Mouse (Mus musculus): ENCODE measurements around the gene Cd47. TPM values are rescaled to one million over a fixed set of nuclear protein-coding genes. Genes with fewer than 3 reads are reported as not detected.

The Cd47 gene
- polyA plus RNA-seq, 1 experiment from 2014 or later = 46.2 TPM

DNA sequence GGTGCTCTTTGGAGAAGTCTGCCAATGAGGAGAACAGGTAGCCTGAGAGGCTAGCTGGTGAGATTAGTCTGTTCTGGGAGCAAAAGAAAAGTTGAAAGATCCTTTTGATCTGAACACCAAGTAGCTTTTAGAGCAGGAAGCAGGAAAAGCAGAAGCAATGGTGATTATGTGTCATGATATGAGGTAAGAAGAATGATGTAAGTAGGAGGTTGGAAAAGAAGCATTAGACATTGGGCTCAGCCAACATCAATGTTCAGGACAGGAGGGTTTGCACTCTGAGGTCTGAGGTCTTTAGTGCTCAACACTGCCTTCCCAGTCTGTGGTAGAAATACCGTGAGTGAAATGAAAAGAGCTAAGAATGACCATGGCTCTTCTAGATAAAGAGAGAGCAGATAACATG, 143.4 kb downstream of the Cd47 start:
- no peaks in the 10 kb centered on the region for H3K4me1 ChIP-seq
- no peak overlapping the region for H3K9ac ChIP-seq
- no peak overlapping the region for H3K4me3 ChIP-seq
- H3K27ac ChIP-seq (replicated peaks) = no peak overlapping the region
- no peak overlapping the region for H3K4me2 ChIP-seq
- WGBS = 42% methylated on average over 1 of the region's 1 CpGs
- no peaks in the 10 kb centered on the region for H3K9me3 ChIP-seq
- H3K36me3 ChIP-seq = no peaks in the 10 kb centered on the region
- ATAC-seq (ENCODE audit: extremely low read depth, insufficient number of reproducible peaks, low FRiP score, low TSS enrichment) = no peak
- no peaks in the 10 kb centered on the region for H3K27me3 ChIP-seq (replicated peaks)

DNA sequence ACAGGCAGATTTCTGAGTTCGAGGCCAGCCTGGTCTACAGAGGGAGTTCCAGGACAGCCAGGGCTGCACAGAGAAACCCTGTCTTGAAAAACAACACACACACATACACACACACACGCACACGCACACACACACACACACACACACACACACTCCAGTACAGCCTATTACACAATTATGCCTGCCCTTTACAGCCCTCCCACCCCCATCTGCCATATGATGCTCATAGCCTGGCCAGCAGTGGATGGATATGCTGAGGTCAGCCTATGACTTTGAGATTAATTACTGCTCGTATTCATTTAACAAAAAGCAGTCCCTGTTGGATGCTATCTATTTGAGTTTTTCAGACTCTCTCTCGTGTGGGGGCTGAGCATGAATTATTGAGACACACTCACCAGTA, 144.8 kb downstream of the Cd47 start:
- Histone ChIP-seq H3K27ac (replicated peaks) (no peak overlapping the region), H3K4me2 (no peak overlapping the region), H3K4me1 (no peaks in the 10 kb centered on the region), H3K9ac (no peak overlapping the region), H3K27me3 (replicated peaks) (no peaks in the 10 kb centered on the region), H3K9me3 (no peaks in the 10 kb centered on the region), H3K4me3 (no peak overlapping the region), H3K36me3 (no peaks in the 10 kb centered on the region)
- ATAC-seq (ENCODE audit: extremely low read depth, insufficient number of reproducible peaks, low FRiP score, low TSS enrichment) = no peak
- WGBS = 72% methylated on average over 5 of the region's 5 CpGs

DNA sequence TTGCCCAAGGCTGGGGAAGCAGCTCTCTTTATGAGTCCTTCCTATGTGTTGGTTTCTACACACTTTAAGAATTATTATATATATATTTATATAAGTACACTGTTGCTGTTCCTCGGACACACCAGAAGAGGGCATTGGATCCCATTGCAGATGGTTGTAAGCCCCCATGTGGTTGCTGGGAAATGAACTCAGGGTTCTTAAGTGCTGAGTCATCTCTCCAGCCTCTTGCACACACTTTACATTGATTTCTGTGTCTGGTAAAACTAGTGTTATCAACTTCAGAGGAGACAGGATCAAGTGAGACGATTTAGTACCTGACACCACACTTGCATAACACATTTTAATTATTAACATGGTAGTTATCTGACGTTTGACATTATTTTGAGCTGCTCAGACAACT, 146.7 kb downstream of the Cd47 start:
- Histone ChIP-seq H3K4me1 (peaks cover 8% of the 10 kb centered on the region), H3K27ac (replicated peaks) (no peak overlapping the region), H3K4me2 (no peak overlapping the region), H3K9me3 (no peaks in the 10 kb centered on the region; the same call in 1 of the 2 replicates), H3K27me3 (replicated peaks) (no peaks in the 10 kb centered on the region), H3K9ac (no peak overlapping the region), H3K36me3 (no peaks in the 10 kb centered on the region), H3K4me3 (no peak overlapping the region)
- WGBS = 75% methylated on average over 3 of the region's 3 CpGs
- ATAC-seq (ENCODE audit: extremely low read depth, insufficient number of reproducible peaks, low FRiP score, low TSS enrichment) = no peak

DNA sequence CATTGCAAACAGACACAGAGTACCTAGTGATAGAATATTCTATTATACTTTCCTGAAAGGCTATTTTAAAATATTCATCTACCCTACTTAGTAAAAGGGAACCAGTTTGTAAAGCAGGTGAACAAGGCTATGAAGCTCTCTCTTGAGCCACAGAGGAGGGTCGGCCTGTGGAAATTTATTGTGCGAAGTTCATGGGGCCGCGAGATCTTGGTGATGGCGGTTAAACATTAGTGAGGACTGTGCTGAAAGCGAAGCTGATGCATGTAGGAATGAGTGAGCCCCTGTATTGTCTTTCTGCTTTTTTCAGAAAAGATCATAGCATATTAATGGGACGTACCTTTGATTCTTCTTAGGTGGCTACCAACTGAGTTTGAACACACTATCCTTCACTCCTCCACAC, 147.3 kb downstream of the Cd47 start:
- no peak for ATAC-seq (ENCODE audit: extremely low read depth, insufficient number of reproducible peaks, low FRiP score, low TSS enrichment)
- peaks cover 14% of the 10 kb centered on the region for H3K4me1 ChIP-seq
- 88% methylated on average over 7 of the region's 7 CpGs for WGBS

DNA sequence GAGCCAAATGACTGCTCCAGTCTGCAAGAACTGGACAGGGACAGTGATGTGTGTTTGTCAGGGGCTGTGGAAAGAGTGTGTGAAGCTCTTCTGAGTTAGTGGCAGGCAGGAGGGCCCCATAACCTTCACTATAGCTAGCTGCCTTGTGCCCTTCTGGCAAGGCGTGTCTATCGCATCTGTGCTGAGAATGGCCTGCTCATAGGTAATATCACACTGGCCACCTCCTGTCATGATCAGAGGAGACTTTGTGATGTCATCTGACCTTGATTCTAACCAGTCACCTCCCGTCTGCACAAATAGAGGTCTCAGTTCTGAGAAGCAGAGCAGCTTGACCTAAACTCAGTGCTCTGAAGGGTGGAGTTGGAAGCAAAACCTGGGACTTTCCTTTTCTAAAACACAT, 148.0 kb downstream of the Cd47 start:
- ATAC-seq (ENCODE audit: extremely low read depth, insufficient number of reproducible peaks, low FRiP score, low TSS enrichment) = no peak
- Histone ChIP-seq H3K36me3 (no peaks in the 10 kb centered on the region), H3K27me3 (replicated peaks) (no peaks in the 10 kb centered on the region), H3K4me2 (no peak overlapping the region), H3K9ac (no peak overlapping the region), H3K9me3 (no peaks in the 10 kb centered on the region; the same call in 1 of the 2 replicates), H3K4me3 (no peak overlapping the region), H3K4me1 (peaks cover 16% of the 10 kb centered on the region), H3K27ac (replicated peaks) (no peak overlapping the region)
- 70% methylated on average over 3 of the region's 3 CpGs for WGBS

More for the DNA sequence above, 147.3 kb downstream of the Cd47 start:
- Histone ChIP-seq H3K27ac (replicated peaks) (no peak overlapping the region), H3K27me3 (replicated peaks) (no peaks in the 10 kb centered on the region), H3K36me3 (no peaks in the 10 kb centered on the region), H3K9ac (no peak overlapping the region), H3K4me2 (no peak overlapping the region), H3K9me3 (no peaks in the 10 kb centered on the region; the same call in 1 of the 2 replicates), H3K4me3 (no peak overlapping the region)

DNA sequence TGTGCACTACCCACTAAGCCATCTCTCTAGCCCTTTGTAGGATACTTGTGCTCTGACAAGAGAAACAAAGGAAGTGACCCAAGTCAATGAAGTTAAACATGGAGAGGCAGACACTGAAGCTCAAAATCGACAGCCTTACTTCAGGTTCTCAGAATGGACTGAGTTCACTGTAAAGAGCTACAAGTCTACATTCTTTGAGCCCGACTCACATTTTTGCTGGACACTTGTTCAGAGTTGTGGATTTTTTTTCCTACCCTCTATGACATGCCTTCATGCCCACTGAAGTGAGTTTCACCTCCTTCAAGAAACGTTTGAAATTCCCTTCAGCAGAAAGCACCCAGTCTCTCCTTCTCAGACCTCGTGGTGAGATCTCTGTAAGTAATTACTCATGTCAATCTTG, 148.9 kb downstream of the Cd47 start:
- H3K4me1 ChIP-seq = peaks cover 21% of the 10 kb centered on the region
- H3K36me3 ChIP-seq = no peaks in the 10 kb centered on the region
- H3K4me2 ChIP-seq = no peak overlapping the region
- H3K9me3 ChIP-seq = no peaks in the 10 kb centered on the region; the same call in 1 of the 2 replicates
- H3K9ac ChIP-seq = no peak overlapping the region
- no peak overlapping the region for H3K27ac ChIP-seq (replicated peaks)
- no peaks in the 10 kb centered on the region for H3K27me3 ChIP-seq (replicated peaks)
- ATAC-seq (ENCODE audit: extremely low read depth, insufficient number of reproducible peaks, low FRiP score, low TSS enrichment) = no peak
- 54% methylated on average over 4 of the region's 4 CpGs for WGBS
- H3K4me3 ChIP-seq = no peak overlapping the region

DNA sequence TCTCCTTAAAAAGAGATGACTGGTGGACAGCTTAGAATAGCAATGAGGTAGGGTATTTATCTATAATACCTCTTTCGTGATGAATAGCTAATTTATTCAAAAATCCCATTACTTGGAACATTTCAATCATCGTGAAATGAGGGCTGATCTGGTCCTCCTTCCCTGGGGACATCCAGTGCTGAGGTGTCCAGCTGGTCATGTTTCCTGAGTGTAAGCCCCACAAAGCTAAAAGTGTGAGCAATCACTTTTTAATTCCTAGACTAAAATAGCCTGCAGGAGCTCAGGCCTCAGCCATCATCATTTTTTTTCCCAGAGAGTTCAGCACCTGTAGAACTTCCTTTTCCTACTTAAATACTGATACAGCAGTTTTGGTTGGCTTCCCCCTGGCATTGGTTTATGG, 150.0 kb downstream of the Cd47 start:
- Histone ChIP-seq H3K36me3 (no peaks in the 10 kb centered on the region), H3K4me1 (peaks cover 21% of the 10 kb centered on the region)

DNA sequence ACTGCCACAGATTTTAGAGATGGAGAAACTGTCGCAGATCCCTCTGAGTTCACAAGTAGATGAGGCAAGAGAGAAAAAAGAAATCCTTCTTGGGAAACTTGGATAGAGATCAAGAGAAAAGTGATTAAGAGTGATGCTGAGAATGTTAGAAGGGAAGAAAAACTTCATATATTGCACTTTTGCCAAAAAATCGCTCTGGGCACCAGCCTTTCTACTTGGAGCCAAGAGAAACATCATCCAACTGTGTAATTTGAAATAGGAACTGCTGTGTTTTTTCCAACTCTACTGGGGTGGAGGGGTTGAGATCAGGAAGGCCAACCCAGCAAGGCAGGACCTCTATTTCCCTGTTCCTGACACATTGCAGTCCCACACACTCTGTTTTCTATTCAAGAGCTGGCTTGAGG, 151.0 kb downstream of the Cd47 start:
- WGBS = 62% methylated on average over 2 of the region's 2 CpGs
- Histone ChIP-seq H3K27ac (replicated peaks) (peak overlapping the region; percentile 3; the same call in 1 of the 2 replicates), H3K9me3 (no peaks in the 10 kb centered on the region; the same call in 1 of the 2 replicates), H3K27me3 (replicated peaks) (no peaks in the 10 kb centered on the region), H3K9ac (no peak overlapping the region), H3K4me3 (no peak overlapping the region), H3K4me2 (no peak overlapping the region), H3K4me1 (peaks cover 21% of the 10 kb centered on the region), H3K36me3 (no peaks in the 10 kb centered on the region)
- no peak; the same call in 1 of the 2 replicates for ATAC-seq (ENCODE audit: extremely low read depth, insufficient number of reproducible peaks, low FRiP score, low TSS enrichment)

More for the DNA sequence above, 150.0 kb downstream of the Cd47 start:
- Histone ChIP-seq H3K4me2 (no peak overlapping the region), H3K27ac (replicated peaks) (0 out of 2 replicates have a peak overlapping the region, but pooled peaks have one; percentile 3), H3K27me3 (replicated peaks) (no peaks in the 10 kb centered on the region), H3K9ac (no peak overlapping the region), H3K9me3 (no peaks in the 10 kb centered on the region; the same call in 1 of the 2 replicates), H3K4me3 (no peak overlapping the region)
- 70% methylated on average over 2 of the region's 2 CpGs for WGBS
- no peak for ATAC-seq (ENCODE audit: extremely low read depth, insufficient number of reproducible peaks, low FRiP score, low TSS enrichment)

DNA sequence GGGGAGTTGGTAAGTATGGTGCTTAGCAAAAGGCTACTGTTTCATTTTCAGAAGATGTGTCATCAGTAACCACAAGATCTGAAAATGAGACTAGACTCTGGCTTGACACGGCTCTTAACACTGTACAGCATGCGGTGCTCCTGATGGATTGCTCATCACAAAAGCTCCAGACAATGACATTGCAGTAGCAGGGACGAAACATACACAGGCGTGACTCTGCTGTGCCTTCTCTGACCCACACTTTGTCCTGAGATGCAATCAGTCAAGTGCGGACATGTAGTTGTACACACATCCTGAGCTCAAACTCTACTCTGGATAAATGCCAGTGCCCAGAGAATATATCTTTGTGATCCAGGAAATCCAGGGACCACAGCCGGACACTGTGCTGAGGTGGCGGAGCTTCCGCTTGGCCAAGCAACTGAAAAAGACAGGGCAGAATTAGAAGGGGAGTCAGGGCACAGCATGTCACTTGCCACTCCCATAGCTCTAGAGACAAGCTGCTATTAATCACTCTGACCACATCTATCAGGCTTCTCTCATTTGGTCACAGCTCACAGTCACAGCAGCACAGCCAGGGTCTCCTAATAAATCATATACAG, 151.7 kb downstream of the Cd47 start:
- no peaks in the 10 kb centered on the region for H3K27me3 ChIP-seq (replicated peaks)
- 0 out of 2 replicates have a peak overlapping the region, but pooled peaks have one; percentile 7 for H3K4me2 ChIP-seq
- H3K27ac ChIP-seq (replicated peaks) = peak overlapping the region; percentile 56
- 51% methylated on average over 8 of the region's 8 CpGs for WGBS
- no peaks in the 10 kb centered on the region for H3K36me3 ChIP-seq
- ATAC-seq (ENCODE audit: extremely low read depth, insufficient number of reproducible peaks, low FRiP score, low TSS enrichment) = no peak
- no peaks in the 10 kb centered on the region; the same call in 1 of the 2 replicates for H3K9me3 ChIP-seq
- no peak overlapping the region for H3K9ac ChIP-seq
- H3K4me3 ChIP-seq = no peak overlapping the region
- H3K4me1 ChIP-seq = peaks cover 21% of the 10 kb centered on the region

DNA sequence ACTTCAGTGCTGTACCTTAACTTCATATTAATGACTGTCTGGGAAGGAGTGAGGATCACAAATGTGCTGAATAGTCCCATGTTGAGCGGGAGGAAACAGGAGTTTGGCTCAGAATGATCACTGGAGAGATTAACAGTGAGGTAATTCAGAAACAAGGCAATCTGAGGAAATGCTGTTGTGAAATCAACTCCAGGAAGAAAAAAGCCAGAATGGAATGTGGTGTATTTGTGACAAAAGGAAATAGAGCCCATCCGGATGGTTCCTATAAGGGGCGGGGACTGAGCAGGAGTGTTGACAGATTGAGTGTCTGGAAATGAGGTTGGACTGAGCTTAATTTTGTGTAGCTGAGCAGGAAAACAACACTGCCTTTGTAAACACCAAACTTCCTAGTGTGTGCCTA, 153.5 kb downstream of the Cd47 start:
- H3K9ac ChIP-seq = no peak overlapping the region
- H3K9me3 ChIP-seq = no peaks in the 10 kb centered on the region; the same call in 1 of the 2 replicates
- 39% methylated on average over 3 of the region's 3 CpGs for WGBS
- H3K36me3 ChIP-seq = no peaks in the 10 kb centered on the region
- no peak for ATAC-seq (ENCODE audit: extremely low read depth, insufficient number of reproducible peaks, low FRiP score, low TSS enrichment)
- H3K4me2 ChIP-seq = no peak overlapping the region
- no peaks in the 10 kb centered on the region for H3K27me3 ChIP-seq (replicated peaks)
- peak overlapping the region; percentile 68 for H3K27ac ChIP-seq (replicated peaks)
- H3K4me3 ChIP-seq = no peak overlapping the region
- H3K4me1 ChIP-seq = peaks cover 21% of the 10 kb centered on the region

DNA sequence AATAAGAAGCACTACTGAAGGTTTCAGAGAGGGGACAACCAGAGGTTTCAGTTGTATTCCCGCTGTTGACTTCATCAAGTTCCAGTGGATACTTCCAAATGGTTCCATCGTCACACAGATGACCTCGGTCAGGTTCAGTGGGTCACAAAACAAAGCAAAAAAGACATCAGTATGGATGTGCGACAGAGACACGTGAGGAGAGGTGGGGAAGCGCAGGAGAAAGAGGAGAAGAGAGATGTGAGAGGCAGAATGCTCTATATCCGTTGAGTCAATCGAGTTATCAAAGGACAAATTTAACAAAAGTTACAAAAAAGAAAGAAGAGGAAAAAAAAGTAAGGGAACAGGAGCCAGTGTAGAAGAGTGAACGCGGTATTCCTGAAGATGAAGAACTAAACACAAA, 154.6 kb downstream of the Cd47 start:
- Histone ChIP-seq H3K9me3 (no peaks in the 10 kb centered on the region; the same call in 1 of the 2 replicates), H3K4me1 (peaks cover 21% of the 10 kb centered on the region), H3K27me3 (replicated peaks) (no peaks in the 10 kb centered on the region), H3K27ac (replicated peaks) (no peak overlapping the region), H3K36me3 (no peaks in the 10 kb centered on the region), H3K4me3 (no peak overlapping the region), H3K9ac (no peak overlapping the region), H3K4me2 (no peak overlapping the region)
- ATAC-seq (ENCODE audit: extremely low read depth, insufficient number of reproducible peaks, low FRiP score, low TSS enrichment) = no peak
- WGBS = 84% methylated on average over 10 of the region's 10 CpGs

DNA sequence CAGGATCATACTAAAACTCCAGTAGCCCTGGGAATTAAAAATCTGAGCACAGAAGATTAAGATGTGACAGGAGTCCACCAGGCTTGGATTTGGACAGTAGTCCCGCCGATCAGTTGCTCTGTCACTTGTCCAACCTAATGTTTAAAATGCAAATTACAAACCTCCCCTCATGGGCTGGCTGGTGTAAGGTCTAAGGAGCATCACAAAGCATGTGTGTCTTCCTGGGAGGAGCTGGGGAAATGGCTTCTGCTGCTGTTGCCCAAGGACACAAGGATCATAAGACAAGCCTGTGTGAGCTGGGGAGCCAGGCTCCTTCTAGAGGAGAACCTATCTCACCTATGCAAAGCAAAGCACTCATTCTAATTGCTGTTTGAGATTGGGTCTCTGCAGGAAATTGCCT, 155.0 kb downstream of the Cd47 start:
- ATAC-seq (ENCODE audit: extremely low read depth, insufficient number of reproducible peaks, low FRiP score, low TSS enrichment) = no peak
- Histone ChIP-seq H3K27ac (replicated peaks) (no peak overlapping the region), H3K4me3 (no peak overlapping the region), H3K27me3 (replicated peaks) (no peaks in the 10 kb centered on the region), H3K9ac (no peak overlapping the region), H3K9me3 (no peaks in the 10 kb centered on the region; the same call in 1 of the 2 replicates), H3K4me1 (peaks cover 21% of the 10 kb centered on the region), H3K4me2 (no peak overlapping the region), H3K36me3 (no peaks in the 10 kb centered on the region)
- WGBS = 91% methylated on average over 2 of the region's 2 CpGs
